Mouse (Mus musculus) CD4-positive helper T cell, adult 2 months (primary cell): ENCODE measurements around the gene Clec2g.
A peak's percentile ranks its signal among the peaks of the same experiment; 100 is the strongest.

ENCODE experiments used
- DNase-seq: peaks from one replicate; pipeline ENCODE4 v3.0.0-alpha.2; 2012; ENCODE audit warnings: low read depth, missing footprints, low spot score

Clec2g gene

GRCm38 (mm10) chr6:129012966-129013365 is 78.8 kb downstream of the Clec2g start:
- no peak for DNase-seq

GRCm38 (mm10) chr6:129013762-129014276 is 79.6 kb downstream of the Clec2g start:
- DNase-seq, result no peak

- no peak for DNase-seq
Observed at GRCm38 (mm10) chr6:129014399-129014798, 80.2 kb downstream of the Clec2g start.

- DNase-seq, result no peak
Observed at GRCm38 (mm10) chr6:129027451-129028248, 93.5 kb downstream of the Clec2g start.

GRCm38 (mm10) chr6:129030175-129030824 is 96.1 kb downstream of the Clec2g start:
- DNase-seq, result no peak

GRCm38 (mm10) chr6:129030964-129031363 is 96.8 kb downstream of the Clec2g start:
- DNase-seq, result no peak

- peak; percentile 70 for DNase-seq
Observed at GRCm38 (mm10) chr6:129033397-129033796, 99.2 kb downstream of the Clec2g start.
